8 mouse cellular contexts compared by ENCODE assay signal in the genomic region with DNA sequence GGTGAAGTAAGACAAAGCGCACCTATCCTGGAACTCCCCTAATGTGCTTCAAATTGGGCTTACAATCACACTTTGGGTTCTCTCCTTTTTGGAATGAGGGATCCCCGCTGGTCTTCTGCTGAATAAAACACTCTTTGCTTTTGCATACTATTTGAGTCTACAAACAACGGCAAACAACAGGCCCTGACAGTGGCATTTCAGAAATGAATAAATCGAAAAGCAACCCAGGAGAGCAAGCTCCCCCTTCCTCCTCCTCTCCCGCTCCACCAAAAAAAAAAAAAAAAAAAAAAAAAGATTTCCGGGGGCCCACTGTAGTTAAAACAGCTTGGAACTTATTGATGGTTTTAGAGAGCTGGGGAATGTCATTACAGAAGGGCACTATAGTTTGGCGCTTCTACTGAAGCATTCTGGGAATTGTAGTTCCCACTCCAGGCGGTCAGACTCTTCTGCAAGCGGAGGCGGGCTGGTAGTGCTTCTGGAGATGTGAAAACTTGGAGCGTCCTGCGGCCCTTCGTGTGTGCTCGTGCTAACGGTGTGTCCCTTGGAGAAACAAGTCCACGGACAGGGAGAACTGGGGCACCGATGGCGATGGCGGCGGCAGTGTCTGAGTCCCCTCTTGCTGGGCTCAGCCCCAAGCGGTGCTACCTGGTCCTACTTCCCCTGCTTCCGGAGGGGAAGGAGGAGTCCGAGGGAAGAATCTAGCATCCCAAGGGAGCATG. TPM values are rescaled to one million over a fixed set of nuclear protein-coding genes. Genes with fewer than 3 reads are reported as not detected.
DNase-seq lines count a peak whose midpoint lies in the region; ATAC-seq lines count a peak whose summit lies in the region.

Zfp114 (plus strand) TSS at position 443 of the 719 bp plus-strand sequence.

- peak within 1 kb of the TSS; percentile 50 for H3K4me2 ChIP-seq in hindbrain, embryonic 14.5 days (replicated peaks)
- peak within 1 kb of the TSS; percentile 60 for H3K4me2 ChIP-seq in lung, embryonic 15.5 days

- peak; percentile 90 for ATAC-seq in hindbrain, embryonic 14.5 days (ENCODE audit: low FRiP score)
- peak; percentile 88 for ATAC-seq in lung, embryonic 15.5 days (ENCODE audit: borderline replicate concordance, extremely low read depth, low FRiP score, low TSS enrichment)

- no peaks in the 10 kb centered on the region for H3K27me3 ChIP-seq in hindbrain, embryonic 14.5 days (ENCODE audit: control insufficient read depth, insufficient read depth, low read length)
- no peaks in the 10 kb centered on the region for H3K27me3 ChIP-seq in lung, embryonic 15.5 days

- peak within 1 kb of the TSS; percentile 66 for H3K9ac ChIP-seq in hindbrain, embryonic 14.5 days
- H3K9ac ChIP-seq in lung, embryonic 15.5 days: peak within 1 kb of the TSS; percentile 64

- no peaks in the 10 kb centered on the region for H3K9me3 ChIP-seq in hindbrain, embryonic 14.5 days (ENCODE audit: control insufficient read depth, low read length)
- H3K9me3 ChIP-seq in lung, embryonic 15.5 days: no peaks in the 10 kb centered on the region

- 0 out of 2 replicates have a peak within 1 kb of the TSS, but pooled peaks have one; percentile 60 for H3K27ac ChIP-seq in hindbrain, embryonic 14.5 days
- H3K27ac ChIP-seq in lung, embryonic 15.5 days: peak within 1 kb of the TSS; percentile 66; the same call in 1 of the 2 replicates

- peak within 1 kb of the TSS; percentile 48 for H3K4me3 ChIP-seq in hindbrain, embryonic 14.5 days (replicated peaks; ENCODE audit: low read length)
- peak within 1 kb of the TSS; percentile 69 for H3K4me3 ChIP-seq in lung, embryonic 15.5 days

- peak; percentile 92 for DNase-seq in ZHBTc4 (ENCODE audit: low read depth, low spot score)
- DNase-seq in cerebellum, postnatal 10 days: peak; percentile 94 to 95
- DNase-seq in frontal cortex, postnatal 14 days (ENCODE audit: low spot score in 2 of 2): peak; percentile 72 to 73
- DNase-seq in hindbrain, embryonic 14.5 days (ENCODE audit: low spot score): peak; percentile 83
- peak; percentile 83 to 86 for DNase-seq in layer of hippocampus, postnatal 10 days (ENCODE audit: low spot score in 2 of 2)
- DNase-seq in ovary, adult 18-20 months (ENCODE audit: low spot score): peak; percentile 9
- peak; percentile 42 for DNase-seq in thymus, postnatal 14 days

- 12% methylated on average over 23 of the region's 23 CpGs for WGBS in hindbrain, embryonic 14.5 days
- 10% methylated on average over 23 of the region's 23 CpGs for WGBS in lung, embryonic 15.5 days

- no peaks in the 10 kb centered on the region for H3K36me3 ChIP-seq in hindbrain, embryonic 14.5 days (replicated peaks; ENCODE audit: control insufficient read depth, insufficient read depth)
- no peaks in the 10 kb centered on the region for H3K36me3 ChIP-seq in lung, embryonic 15.5 days

- no peaks in the 10 kb centered on the region for H3K4me1 ChIP-seq in hindbrain, embryonic 14.5 days (replicated peaks; ENCODE audit: control insufficient read depth, insufficient read depth, low read length)
- no peaks in the 10 kb centered on the region for H3K4me1 ChIP-seq in lung, embryonic 15.5 days

RNA-seq across cellular contexts. Expression of gene Zfp114, which starts in this region (rescaled TPM):
- 3.7 and 4.0 TPM in 2 replicates for polyA plus RNA-seq in hindbrain, embryonic 14.5 days (2014; fragmentation: Nextera tagmentation; extraction: Ambion mirVana)
- total RNA-seq in layer of hippocampus, postnatal 10 days (2021): 1 to 10 TPM; 4.4 to 4.6 TPM
- 5.7 and 6.4 TPM in 2 replicates for polyA plus RNA-seq in lung, embryonic 15.5 days (2015; fragmentation: Nextera tagmentation; extraction: Ambion mirVana)

Comparison
In these comparisons a context has a peak if more than half of its experiments do, and no peak if none do; other contexts are left out.
1. Peak in every context shown above with its lines: DNase-seq, ATAC-seq, H3K4me3 ChIP-seq and H3K27ac ChIP-seq.
2. DNase-seq: peak in every context shown above with its lines; median percentile 94 in cerebellum, postnatal 10 days; 92 in ZHBTc4; 84 in layer of hippocampus, postnatal 10 days; 83 in hindbrain, embryonic 14.5 days; 72 in frontal cortex, postnatal 14 days; 42 in thymus, postnatal 14 days; 9 in ovary, adult 18-20 months.